Mouse (Mus musculus): ENCODE data around the gene Coro1c.

Coro1c gene

DNA sequence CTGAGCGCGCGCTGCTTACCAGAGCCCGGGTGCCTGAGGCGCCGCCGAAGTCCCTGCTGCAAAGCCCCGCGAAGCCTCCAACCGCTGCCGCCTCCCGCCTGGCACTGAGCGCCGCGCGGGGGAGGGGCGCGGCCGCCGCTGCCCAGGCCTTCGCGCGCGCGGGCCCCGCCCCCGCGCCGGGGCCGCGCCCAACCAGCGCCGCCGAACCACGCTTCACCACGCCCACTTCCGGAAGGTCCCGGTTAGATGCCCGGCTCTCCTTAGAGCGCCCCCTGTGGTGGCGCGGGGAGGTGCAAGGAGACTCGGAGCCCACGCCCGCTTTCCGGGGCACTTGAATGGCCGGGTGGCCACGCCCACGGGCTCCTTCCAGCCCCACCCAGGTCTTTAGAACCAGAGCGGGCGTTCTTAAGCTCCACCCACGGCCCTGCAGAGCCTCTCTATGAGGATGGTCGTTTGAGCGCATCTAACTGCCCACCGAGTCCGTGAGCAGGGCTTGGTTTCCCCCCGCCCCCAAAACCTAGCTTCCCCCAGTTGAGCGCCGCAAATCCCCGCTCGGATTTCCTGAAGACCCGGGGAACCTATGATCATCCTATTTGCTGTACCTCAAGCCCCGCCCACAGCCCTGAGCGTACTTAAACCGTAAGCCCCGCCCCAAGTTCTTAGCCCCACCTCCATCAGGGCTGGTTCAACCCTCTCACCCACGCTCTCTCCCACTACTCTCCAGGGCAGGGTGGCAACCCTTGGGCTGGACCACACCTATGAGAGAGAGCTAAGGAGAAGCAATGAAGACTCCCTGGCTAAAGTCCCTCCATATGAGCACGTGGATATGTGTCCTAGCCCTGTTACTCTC lies at the start of gene Coro1c:
TSS of gene Coro1c (minus strand) at position 167 of the 850 bp plus-strand sequence.
- in situ Hi-C loops (cut with MboI; ENCODE audit: low pct_unique_long_range_greater_than_20kb in 1 of 2, low sequenced_read_pairs in 2 of 2, unreplicated experiment in 1 of 2): no loop called here

DNA sequence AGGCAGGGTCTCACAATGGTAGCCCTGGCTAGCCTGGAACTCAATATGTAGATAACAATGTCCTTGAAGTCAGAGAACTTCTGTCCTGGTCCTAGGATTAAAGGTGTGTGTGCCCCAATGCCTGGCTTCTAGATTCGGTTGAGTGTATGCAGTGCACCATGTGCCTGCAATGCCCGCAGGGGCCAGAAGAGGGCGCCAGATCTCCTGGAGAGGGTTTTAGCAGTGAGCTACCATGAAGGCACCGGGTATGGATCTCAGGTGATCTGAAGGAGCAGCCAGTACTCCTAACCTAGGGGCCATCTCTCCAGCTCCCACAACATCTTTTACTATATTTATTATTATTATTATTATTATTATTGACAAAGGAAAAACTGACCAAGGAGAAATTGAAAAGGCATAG lies 48.0 kb upstream of the Coro1c start:
- in situ Hi-C loops (cut with MboI; ENCODE audit: low pct_unique_long_range_greater_than_20kb in 1 of 2, low sequenced_read_pairs in 2 of 2, unreplicated experiment in 1 of 2): loop anchor here in 1 of 2 experiments (10.0 kb wide), 1 partner anchor 88 kb away; no protein-coding TSS in a partner anchor

DNA sequence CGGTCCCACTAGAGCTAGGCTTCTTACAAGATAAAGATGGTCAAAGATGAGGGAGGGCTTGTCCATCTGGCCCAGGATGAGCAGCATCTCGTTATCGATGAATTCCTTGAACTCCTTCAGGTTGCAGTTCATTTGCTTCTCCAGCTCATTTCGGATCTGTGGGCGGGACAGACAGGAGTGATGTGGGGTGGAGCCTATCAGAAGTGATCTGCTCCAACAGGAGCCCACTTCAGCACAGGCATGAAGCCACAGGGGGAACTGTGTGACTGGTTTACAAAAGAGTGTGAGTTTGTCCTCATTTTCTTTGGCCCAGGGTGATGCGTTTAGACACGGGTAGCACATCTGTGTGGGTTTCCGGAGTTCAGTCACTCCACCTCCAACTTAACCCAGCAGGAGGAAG lies 47.1 kb upstream of the Coro1c start:
- in situ Hi-C loops (cut with MboI; ENCODE audit: low pct_unique_long_range_greater_than_20kb in 1 of 2, low sequenced_read_pairs in 2 of 2, unreplicated experiment in 1 of 2): loop anchor here in 1 of 2 experiments (10.0 kb wide), 1 partner anchor 89 kb away; no protein-coding TSS in a partner anchor

DNA sequence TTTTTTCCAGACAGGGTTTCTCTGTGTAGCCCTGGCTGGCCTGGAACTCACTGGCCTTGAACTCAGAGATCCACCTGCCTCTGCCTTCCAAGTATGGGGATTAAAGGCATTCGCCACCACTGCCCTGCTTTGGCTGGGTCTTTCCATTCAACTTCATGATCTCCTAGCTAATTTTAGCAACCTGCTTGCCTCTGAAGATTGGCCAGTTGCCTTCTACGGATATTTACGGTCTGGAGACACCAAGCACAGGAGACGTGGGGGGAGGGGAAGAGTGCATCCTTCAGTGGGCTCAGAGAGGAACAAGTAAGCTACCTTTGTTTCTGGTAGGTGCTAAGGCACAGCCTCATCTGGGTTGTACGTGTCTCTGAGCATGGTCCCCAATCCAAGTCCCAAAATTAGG lies 46.7 kb upstream of the Coro1c start:
- in situ Hi-C loops (cut with MboI; ENCODE audit: low pct_unique_long_range_greater_than_20kb in 1 of 2, low sequenced_read_pairs in 2 of 2, unreplicated experiment in 1 of 2): loop anchor here in 1 of 2 experiments (10.0 kb wide), 1 partner anchor 90 kb away; no protein-coding TSS in a partner anchor

DNA sequence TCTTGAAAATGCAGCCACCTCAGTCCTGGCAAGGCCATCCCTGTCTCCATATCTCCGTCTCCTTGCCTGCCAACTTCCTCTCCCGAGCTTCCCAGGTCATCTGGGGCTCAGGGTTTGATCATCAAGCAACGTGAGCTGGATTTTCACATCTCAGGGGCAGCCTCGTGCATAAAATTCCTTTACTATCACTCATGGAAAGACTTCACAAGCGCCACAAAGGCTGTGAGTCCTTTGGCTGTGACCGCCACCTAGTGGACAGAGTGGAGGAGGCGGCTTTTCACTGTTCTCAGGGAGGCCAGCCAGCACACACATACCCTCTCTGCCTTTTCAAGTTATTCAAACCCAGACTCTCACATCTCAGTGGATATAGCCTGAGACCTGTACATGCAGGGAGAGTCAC lies 45.9 kb upstream of the Coro1c start:
- in situ Hi-C loops (cut with MboI; ENCODE audit: low pct_unique_long_range_greater_than_20kb in 1 of 2, low sequenced_read_pairs in 2 of 2, unreplicated experiment in 1 of 2): loop anchor here in 1 of 2 experiments (10.0 kb wide), 1 partner anchor 90 kb away; no protein-coding TSS in a partner anchor

DNA sequence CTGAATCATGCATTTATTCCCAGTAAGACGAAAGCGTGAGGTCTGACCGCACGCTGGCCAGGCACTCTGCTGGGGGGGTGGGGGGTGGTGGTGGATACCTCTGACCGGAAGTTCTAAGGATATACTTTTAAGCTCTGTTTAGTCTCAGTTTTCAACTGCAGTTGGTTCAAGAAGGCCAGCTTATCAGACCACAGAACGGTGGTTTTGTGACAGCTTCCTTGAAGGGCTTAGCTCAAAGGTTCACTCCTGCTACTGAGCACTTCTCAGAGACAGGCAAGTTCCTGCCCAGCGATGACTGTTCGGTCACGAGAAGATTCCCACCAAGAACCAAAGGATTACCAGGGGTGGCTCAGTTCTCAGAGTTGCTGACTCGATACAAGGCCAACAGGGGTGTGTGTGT lies 44.0 kb upstream of the Coro1c start:
- in situ Hi-C loops (cut with MboI; ENCODE audit: low pct_unique_long_range_greater_than_20kb in 1 of 2, low sequenced_read_pairs in 2 of 2, unreplicated experiment in 1 of 2): loop anchor here in 1 of 2 experiments (10.0 kb wide), 1 partner anchor 92 kb away; no protein-coding TSS in a partner anchor

DNA sequence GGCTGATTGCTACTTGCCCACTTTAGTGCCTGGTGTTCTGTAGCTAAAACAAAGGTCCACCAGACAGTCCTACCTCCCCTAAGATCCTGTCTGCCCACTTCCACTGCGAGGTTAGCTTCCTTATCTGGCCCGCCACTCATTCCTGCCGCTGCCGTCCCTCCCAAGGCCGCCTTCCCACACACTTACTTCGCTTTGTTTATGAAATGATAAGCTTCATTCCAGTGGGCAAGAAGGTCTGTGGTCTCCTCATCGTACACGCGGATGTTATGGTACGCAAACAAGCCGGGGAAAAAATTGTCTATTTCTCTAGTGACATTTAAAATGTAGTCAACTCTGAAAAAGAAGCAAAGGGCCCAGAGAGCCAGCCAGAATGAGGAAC lies 43.1 kb upstream of the Coro1c start:
- in situ Hi-C loops (cut with MboI; ENCODE audit: low pct_unique_long_range_greater_than_20kb in 1 of 2, low sequenced_read_pairs in 2 of 2, unreplicated experiment in 1 of 2): loop anchor here in 1 of 2 experiments (10.0 kb wide), 1 partner anchor 93 kb away; no protein-coding TSS in a partner anchor

DNA sequence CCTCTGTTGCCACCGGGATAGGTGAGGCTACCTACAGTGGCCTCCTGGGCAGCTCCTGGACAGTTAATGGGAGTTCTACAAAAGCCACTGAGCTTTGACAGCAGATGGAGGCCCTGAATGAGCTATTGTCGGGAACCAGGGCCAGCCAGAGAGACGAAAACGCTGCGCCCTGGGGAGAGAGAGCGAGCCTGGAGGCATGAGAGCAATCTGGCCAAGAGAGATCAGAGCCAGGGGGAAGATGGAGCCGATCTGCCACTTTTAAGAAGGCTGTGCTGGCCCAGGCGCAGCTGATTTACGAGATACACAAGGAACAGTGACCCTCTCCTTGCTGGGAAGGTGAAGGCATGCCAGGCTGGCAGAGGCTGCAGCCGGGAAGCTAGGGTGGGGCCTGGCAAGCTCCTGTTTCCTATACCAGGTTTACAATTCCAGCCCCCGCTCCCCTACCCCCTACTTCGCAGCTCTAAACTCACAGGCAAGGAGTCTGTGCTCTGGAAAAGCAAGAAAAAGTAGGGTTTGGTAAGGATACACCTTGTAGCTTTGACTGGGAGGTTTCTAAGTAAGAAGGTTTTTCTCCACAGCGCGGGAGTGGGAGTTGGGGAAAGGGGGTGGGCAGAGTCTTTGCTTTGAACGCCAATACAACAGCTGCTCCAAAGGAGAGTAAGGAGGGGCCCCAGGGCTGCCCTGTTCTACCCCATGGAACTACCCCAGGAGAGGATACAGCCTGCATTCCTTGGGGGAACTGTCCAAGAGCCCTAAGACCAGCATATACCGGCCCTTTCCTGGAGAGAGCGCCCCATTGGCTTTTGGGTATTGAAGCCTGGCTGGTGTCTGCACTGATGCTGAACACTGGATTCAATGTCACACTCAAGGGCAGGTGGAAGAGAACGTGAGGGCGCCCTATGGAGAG lies 42.5 kb upstream of the Coro1c start:
- in situ Hi-C loops (cut with MboI; ENCODE audit: low pct_unique_long_range_greater_than_20kb in 1 of 2, low sequenced_read_pairs in 2 of 2, unreplicated experiment in 1 of 2): loop anchor here in 1 of 2 experiments (10.0 kb wide), 1 partner anchor 94 kb away; no protein-coding TSS in a partner anchor

DNA sequence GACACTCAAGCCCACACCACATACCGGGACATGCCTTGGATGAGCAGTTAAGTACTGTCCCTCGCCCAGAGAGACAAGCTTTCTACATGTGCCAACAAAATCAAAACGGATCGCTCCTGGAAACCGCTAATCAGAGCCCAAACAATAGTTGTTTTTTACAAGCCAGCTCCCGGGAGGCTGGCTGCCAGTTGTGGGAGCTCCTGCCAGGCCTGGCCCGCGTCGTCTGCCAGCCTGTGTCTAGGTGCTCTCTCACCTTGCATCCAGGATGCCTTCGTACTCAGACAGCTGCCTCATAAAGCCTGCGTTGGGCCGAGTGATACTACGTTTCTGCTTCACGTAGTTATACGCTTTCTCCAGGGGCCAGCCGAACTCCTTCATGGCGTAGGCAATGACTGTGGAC lies 41.6 kb upstream of the Coro1c start:
- in situ Hi-C loops (cut with MboI; ENCODE audit: low pct_unique_long_range_greater_than_20kb in 1 of 2, low sequenced_read_pairs in 2 of 2, unreplicated experiment in 1 of 2): loop anchor here in 1 of 2 experiments (10.0 kb wide), 1 partner anchor 95 kb away; no protein-coding TSS in a partner anchor

DNA sequence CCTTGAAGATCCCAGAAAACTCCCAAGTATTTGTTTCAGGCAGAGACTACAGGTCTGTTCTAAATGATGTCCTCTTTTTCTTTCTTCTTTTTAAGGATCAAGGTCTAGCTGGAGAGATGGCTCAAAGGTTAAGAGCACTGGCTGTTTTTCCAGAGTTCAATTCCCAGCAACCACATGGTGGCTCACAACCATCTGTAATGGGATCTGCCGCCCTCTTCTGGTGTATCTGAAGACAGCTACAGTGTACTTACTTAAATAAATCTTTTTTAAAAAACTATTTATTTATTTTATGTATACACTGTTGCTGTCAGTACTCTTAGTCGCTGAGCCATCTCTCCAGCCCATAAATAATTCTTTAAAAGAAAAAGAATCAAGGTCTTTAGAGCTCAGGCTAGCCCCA lies 38.7 kb upstream of the Coro1c start:
- in situ Hi-C loops (cut with MboI; ENCODE audit: low pct_unique_long_range_greater_than_20kb in 1 of 2, low sequenced_read_pairs in 2 of 2, unreplicated experiment in 1 of 2): loop anchor here in 1 of 2 experiments (5.0 kb wide), 1 partner anchor 100 kb away; no protein-coding TSS in a partner anchor

DNA sequence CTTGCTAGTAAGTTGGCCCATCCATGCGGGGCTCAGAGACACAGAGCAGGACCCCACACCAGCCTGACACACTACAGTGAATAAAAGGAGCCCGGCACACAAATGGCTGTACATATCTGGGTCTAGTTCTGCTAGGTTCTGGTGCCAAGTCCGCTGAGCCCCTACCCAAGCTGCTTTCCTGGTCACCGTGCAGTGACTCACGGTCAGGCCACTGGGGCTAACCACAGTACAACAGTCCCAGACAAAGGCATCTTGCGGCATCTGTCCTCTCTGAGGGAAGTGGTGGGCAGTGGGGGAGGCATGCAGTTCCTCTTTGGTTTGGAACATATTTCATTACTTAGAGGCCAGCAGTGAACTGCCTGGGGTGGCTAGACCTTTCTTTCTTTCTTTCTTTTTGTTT lies 36.6 kb upstream of the Coro1c start:
- in situ Hi-C loops (cut with MboI; ENCODE audit: low pct_unique_long_range_greater_than_20kb in 1 of 2, low sequenced_read_pairs in 2 of 2, unreplicated experiment in 1 of 2): loop anchor here in 1 of 2 experiments (5.0 kb wide), 1 partner anchor 102 kb away; no protein-coding TSS in a partner anchor

DNA sequence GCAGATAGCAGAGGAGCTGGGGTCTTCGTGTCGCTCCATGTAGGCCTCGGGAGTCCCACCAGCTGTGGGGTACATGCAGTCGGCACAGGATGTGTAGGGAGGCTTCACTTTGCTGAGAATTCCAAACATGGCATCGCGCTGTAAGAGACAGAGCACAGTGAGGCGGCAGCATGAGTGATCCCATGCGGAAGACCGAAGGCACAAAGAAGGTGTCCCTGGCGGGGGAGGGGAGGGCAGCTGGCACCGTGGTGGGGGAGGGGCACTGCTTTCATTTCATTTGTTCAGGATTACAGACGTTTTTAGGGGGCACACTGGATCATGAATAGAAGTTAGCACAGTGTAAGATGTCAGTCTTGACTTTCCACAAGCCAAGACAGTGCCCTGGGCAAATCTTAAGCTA lies 34.8 kb upstream of the Coro1c start:
- in situ Hi-C loops (cut with MboI; ENCODE audit: low pct_unique_long_range_greater_than_20kb in 1 of 2, low sequenced_read_pairs in 2 of 2, unreplicated experiment in 1 of 2): no loop called here

DNA sequence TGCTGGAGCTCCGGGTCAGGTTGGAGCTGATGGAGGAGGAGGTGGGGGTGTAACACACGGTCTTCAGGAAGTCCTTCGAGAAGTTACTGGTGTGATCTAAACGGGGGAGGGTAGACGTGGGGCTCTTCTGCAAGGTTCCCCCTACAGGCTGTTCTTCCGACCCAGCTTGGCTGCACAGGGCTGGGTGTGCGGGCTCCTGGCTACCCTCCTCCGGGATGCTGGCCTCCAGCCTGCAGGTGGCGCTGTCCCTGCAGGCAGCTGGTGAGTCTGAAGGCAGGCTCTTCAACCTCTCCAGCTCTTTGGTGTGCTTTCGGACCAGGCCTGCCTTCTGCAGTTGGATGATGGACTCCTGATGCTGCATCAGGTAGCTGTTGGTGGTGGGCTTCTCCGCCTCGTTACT lies 34.0 kb upstream of the Coro1c start:
- in situ Hi-C loops (cut with MboI; ENCODE audit: low pct_unique_long_range_greater_than_20kb in 1 of 2, low sequenced_read_pairs in 2 of 2, unreplicated experiment in 1 of 2): no loop called here

DNA sequence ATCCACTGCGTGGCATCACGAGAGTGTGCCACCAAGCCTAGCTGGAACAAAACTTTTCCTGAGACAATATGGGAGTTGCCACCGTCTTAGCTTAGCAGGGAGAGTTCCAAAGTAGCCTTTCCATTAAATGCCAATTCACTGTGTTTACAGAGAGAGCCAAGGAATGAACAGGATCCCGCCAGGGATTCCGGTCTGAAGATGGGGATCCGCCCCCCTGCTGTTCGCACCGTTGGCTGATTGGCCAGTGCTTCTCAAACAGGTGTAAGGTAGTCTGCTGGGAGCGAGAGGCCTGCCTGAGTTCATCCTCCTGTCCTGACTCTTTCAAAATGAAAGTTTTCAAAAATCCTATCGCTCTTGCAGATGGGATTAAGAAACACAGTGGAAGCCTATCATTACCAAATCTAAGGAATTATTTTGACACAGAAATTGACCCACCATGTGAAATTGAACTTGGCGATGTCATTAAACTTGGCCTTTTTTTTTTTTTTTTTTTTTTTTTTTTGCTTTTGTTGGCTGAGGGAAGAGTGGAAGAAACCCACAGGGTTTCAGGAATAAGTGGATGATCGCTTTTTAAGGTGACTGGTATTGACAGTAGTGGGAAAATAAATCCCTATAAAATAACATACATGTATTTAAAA lies 30.8 kb upstream of the Coro1c start:
- in situ Hi-C loops (cut with MboI; ENCODE audit: low pct_unique_long_range_greater_than_20kb in 1 of 2, low sequenced_read_pairs in 2 of 2, unreplicated experiment in 1 of 2): no loop called here

DNA sequence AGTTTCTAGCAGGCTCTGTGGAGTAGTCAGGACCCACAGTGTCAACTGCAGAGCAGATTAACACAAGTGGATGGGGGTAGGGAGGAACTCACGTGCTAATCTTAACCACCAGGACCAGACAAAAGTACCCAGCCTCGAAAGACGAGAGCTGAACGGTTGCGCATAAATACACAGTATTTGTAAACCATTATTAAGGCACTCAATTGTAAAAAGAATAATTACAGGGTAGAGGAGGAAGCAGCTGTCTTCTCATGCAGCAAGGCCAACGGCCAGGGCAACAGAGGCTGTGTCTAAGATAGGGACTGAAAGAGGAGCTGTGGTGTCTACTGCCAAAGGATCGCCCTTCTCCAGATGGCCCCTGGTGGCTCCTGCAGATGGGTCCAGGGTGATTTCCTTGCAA lies 29.1 kb upstream of the Coro1c start:
- in situ Hi-C loops (cut with MboI; ENCODE audit: low pct_unique_long_range_greater_than_20kb in 1 of 2, low sequenced_read_pairs in 2 of 2, unreplicated experiment in 1 of 2): no loop called here

DNA sequence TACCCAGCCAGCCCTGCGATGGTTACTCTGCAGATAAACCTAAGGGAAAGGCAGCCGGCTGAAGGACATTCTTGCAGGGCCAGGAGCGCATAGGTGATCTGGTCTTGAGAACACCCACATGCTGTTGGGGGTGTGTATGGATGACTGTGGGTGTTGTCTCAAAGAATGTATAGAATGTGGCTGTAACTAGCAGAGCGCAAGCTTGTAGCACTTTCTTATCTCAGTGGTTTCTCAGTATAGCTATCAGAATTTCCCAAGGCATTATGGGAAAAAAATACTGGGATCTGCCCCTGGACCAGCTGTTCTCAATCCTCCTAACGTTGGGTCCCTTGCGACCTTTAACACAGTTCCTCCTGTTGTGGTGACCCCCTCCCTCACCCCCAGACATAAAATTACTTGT lies 25.3 kb upstream of the Coro1c start:
- in situ Hi-C loops (cut with MboI; ENCODE audit: low pct_unique_long_range_greater_than_20kb in 1 of 2, low sequenced_read_pairs in 2 of 2, unreplicated experiment in 1 of 2): loop anchor here in 1 of 2 experiments (5.0 kb wide), 1 partner anchor 82 kb away; no protein-coding TSS in a partner anchor

DNA sequence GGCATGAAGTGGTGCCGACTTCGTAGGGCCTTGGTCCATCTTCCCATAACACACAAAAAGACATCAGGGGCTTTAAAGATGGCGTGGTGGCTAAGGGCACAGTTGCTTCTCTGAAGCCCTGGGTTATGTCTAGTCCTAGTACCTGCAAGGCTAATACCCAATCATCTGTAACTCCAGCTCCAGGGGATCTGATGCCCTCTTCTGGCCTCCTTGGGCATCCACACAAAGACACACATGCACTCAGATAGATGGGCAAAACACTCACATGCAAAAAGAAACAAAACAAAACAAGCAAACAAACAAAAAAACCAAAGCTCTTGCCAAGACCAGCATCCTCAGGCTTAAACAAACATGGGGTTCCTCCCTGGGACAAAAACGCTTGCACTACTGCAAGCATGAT lies 24.9 kb upstream of the Coro1c start:
- in situ Hi-C loops (cut with MboI; ENCODE audit: low pct_unique_long_range_greater_than_20kb in 1 of 2, low sequenced_read_pairs in 2 of 2, unreplicated experiment in 1 of 2): loop anchor here in 1 of 2 experiments (5.0 kb wide), 1 partner anchor 81 kb away; no protein-coding TSS in a partner anchor

DNA sequence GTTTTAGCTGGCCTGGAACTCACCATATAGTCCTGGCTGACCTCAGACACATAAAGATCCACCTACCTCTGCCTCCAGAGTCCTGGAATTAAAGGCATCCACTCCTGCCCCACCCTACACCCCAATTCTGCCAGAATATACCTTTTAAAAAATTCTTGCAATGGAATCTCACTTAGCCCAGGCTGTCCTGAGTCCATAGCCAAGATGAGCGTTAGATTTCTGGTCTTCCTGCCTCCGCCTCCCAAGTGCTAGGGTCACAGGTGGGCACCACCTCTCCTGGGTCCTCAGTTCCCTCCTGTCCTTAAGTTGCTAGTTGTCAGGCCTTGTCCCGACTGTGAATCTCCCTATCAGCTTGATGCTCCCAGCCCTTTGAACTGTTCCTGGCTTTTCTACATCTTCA lies 23.8 kb upstream of the Coro1c start:
- in situ Hi-C loops (cut with MboI; ENCODE audit: low pct_unique_long_range_greater_than_20kb in 1 of 2, low sequenced_read_pairs in 2 of 2, unreplicated experiment in 1 of 2): loop anchor here in 1 of 2 experiments (5.0 kb wide), 1 partner anchor 80 kb away; no protein-coding TSS in a partner anchor

Data from mouse embryonic stem cell (cell line).